Mouse (Mus musculus): ENCODE results near the gene 2810006K23Rik. TPM values are rescaled to one million over a fixed set of nuclear protein-coding genes. Genes with fewer than 3 reads are reported as not detected.
A peak's percentile ranks its signal among the peaks of the same experiment; 100 is the strongest.

2810006K23Rik gene
- 7.2 and 8.0 TPM in 2 replicates for polyA plus RNA-seq (2012; rRNA removed)

DNA sequence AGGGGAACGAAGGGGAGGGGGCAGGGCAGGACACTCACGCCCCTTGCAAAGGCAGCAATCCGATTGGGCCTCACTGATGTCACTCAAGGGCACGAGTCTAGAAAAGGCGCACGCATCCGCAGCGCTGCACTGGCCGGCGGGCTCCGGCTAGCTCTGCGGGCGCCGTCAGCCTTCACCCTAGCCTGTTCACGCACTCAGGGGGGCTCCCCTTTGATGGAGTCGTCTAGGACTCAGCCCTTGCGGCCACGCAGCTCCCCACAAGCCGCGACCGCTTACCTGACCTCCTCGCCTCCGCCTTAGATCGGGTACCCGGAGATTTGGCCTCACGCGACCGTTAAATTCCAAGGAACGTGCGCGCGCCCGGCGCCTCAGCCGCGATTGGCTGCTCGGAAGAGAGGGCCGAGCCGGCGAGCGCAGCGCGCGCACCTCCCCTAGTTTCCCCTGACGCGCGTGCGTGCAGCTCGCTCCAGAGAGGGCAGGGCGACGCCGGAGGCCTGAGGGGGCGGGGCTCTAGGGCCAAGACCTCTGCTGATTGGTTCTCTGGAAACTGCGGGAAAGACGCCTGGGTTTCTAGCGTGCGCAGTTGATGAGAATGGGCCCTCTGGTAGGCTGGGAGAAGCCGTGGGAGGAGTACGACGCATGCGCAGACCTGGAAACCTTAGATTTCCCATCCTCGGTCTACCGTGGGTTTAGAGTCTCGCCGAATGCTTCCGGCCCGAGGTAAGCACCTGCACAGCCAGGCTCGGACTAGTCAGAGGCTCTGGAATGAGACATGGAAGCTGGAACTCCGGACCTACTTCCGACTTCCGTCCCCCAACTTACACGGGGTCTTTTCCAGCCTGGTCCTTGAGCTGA is at the start of gene 2810006K23Rik, which contains the start of gene Mphosph9:
Gene 2810006K23Rik, plus strand, starts transcription at position 580 of the 855 bp plus-strand sequence.
Gene Mphosph9, minus strand, starts transcription at position 463 of the 855 bp plus-strand sequence.
- under 1% methylated on average over 72 of the region's 72 CpGs for WGBS
- peaks cover 9% of the 10 kb centered on the region; the same call in 1 of the 2 replicates for H3K4me1 ChIP-seq (ENCODE audit: control insufficient read depth, insufficient read depth, low read length)
- H3K36me3 ChIP-seq (ENCODE audit: control insufficient read depth, insufficient read depth, low read length) = no peaks in the 10 kb centered on the region
- H3K27me3 ChIP-seq (replicated peaks; ENCODE audit: control insufficient read depth, insufficient read depth, low read length) = no peaks in the 10 kb centered on the region
- DNase-seq = peak; percentile 100
- H3K4me3 ChIP-seq (ENCODE audit: insufficient read depth, low read depth, low read length) = peak within 1 kb of the TSS; percentile 74
- H3K27ac ChIP-seq (ENCODE audit: insufficient read depth, low read depth, low read length) = peak within 1 kb of the TSS; percentile 83
- TF ChIP-seq CTCF (conservative IDR thresholded peaks at IDR 0.05; ENCODE audit: insufficient read depth, insufficient read length, low read depth, low read length) = no peak
- peak; percentile 96 for TF ChIP-seq POLR2A (IDR thresholded peaks at IDR 0.05; ENCODE audit: low read depth, low read length)

DNA sequence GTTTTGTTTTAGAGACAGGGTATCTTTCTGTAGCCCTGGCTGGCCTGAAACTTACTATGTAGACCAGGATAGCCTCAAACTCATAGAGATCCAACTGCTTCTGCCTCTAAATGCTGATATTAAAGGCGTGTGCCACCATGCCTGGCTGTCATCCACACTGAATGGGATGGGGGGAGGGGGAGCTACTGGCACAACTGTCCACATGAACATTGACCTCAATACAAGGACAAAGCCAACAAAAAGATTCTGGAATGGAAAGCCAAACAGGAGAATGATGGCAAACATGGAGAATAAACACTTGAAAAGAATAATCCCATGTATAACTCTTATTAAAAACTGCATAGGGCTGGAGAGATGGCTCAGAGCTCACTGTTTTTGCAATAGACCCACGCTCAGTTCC is 45.0 kb upstream of the 2810006K23Rik start:
- H3K4me3 ChIP-seq (ENCODE audit: insufficient read depth, low read depth, low read length) = no peak overlapping the region
- 85% methylated on average over 2 of the region's 2 CpGs for WGBS
- DNase-seq = no peak
- no peak overlapping the region for H3K27ac ChIP-seq (ENCODE audit: insufficient read depth, low read depth, low read length)
- H3K36me3 ChIP-seq (ENCODE audit: control insufficient read depth, insufficient read depth, low read length) = no peaks in the 10 kb centered on the region; the same call in 1 of the 2 replicates
- H3K4me1 ChIP-seq (ENCODE audit: control insufficient read depth, insufficient read depth, low read length) = no peaks in the 10 kb centered on the region
- TF ChIP-seq POLR2A (IDR thresholded peaks at IDR 0.05; ENCODE audit: low read depth, low read length) (no peak), CTCF (conservative IDR thresholded peaks at IDR 0.05; ENCODE audit: insufficient read depth, insufficient read length, low read depth, low read length) (no peak)
- H3K27me3 ChIP-seq (replicated peaks; ENCODE audit: control insufficient read depth, insufficient read depth, low read length) = no peaks in the 10 kb centered on the region

- Histone ChIP-seq H3K27ac (ENCODE audit: insufficient read depth, low read depth, low read length) (no peak overlapping the region), H3K4me1 (ENCODE audit: control insufficient read depth, insufficient read depth, low read length) (no peaks in the 10 kb centered on the region), H3K36me3 (ENCODE audit: control insufficient read depth, insufficient read depth, low read length) (no peaks in the 10 kb centered on the region; the same call in 1 of the 2 replicates), H3K27me3 (replicated peaks; ENCODE audit: control insufficient read depth, insufficient read depth, low read length) (no peaks in the 10 kb centered on the region), H3K4me3 (ENCODE audit: insufficient read depth, low read depth, low read length) (no peak overlapping the region)
- 71% methylated on average over 3 of the region's 3 CpGs for WGBS
- TF ChIP-seq POLR2A (IDR thresholded peaks at IDR 0.05; ENCODE audit: low read depth, low read length) (no peak), CTCF (conservative IDR thresholded peaks at IDR 0.05; ENCODE audit: insufficient read depth, insufficient read length, low read depth, low read length) (peak; percentile 56)
- DNase-seq = peak; percentile 26
Measured at GRCm38 (mm10) chr5:124284330-124284729, 43.6 kb upstream of the 2810006K23Rik start.

GRCm38 (mm10) chr5:124287616-124288247 is 40.2 kb upstream of the 2810006K23Rik start:
- Histone ChIP-seq H3K27ac (ENCODE audit: insufficient read depth, low read depth, low read length) (no peak overlapping the region), H3K36me3 (ENCODE audit: control insufficient read depth, insufficient read depth, low read length) (no peaks in the 10 kb centered on the region; the same call in 1 of the 2 replicates), H3K27me3 (replicated peaks; ENCODE audit: control insufficient read depth, insufficient read depth, low read length) (no peaks in the 10 kb centered on the region), H3K4me1 (ENCODE audit: control insufficient read depth, insufficient read depth, low read length) (no peaks in the 10 kb centered on the region), H3K4me3 (ENCODE audit: insufficient read depth, low read depth, low read length) (no peak overlapping the region)
- 97% methylated on average over 6 of the region's 6 CpGs for WGBS
- DNase-seq = no peak
- TF ChIP-seq CTCF (conservative IDR thresholded peaks at IDR 0.05; ENCODE audit: insufficient read depth, insufficient read length, low read depth, low read length) (0 out of 2 replicates have a peak, but pooled peaks have one; percentile 5), POLR2A (IDR thresholded peaks at IDR 0.05; ENCODE audit: low read depth, low read length) (no peak)

GRCm38 (mm10) chr5:124290216-124290615 is 37.7 kb upstream of the 2810006K23Rik start:
- Histone ChIP-seq H3K4me3 (ENCODE audit: insufficient read depth, low read depth, low read length) (no peak overlapping the region), H3K36me3 (ENCODE audit: control insufficient read depth, insufficient read depth, low read length) (no peaks in the 10 kb centered on the region; the same call in 1 of the 2 replicates), H3K27ac (ENCODE audit: insufficient read depth, low read depth, low read length) (no peak overlapping the region), H3K27me3 (replicated peaks; ENCODE audit: control insufficient read depth, insufficient read depth, low read length) (no peaks in the 10 kb centered on the region), H3K4me1 (ENCODE audit: control insufficient read depth, insufficient read depth, low read length) (no peaks in the 10 kb centered on the region)
- TF ChIP-seq CTCF (conservative IDR thresholded peaks at IDR 0.05; ENCODE audit: insufficient read depth, insufficient read length, low read depth, low read length) = no peak
- TF ChIP-seq POLR2A (IDR thresholded peaks at IDR 0.05; ENCODE audit: low read depth, low read length) = no peak
- DNase-seq = no peak
- WGBS = 94% methylated on average over 4 of the region's 4 CpGs

DNA sequence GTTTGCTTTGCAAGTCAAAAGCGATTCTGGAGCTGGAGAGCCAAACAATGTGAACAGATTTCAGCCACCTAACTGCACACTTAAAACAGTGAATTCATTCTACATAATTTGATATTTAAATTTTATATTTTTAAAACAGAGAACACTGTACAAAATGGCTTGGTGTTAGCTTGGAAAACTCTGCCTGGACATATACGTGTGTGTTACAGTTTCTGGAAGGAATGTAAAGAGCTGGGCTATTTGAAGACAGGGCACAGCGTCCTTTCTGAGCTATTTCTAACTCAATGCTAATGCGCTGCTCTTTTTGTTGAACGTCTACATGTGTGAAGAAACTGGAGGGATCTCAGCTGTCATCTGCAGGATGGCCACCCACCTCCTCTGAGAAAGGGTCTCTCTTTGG is 33.9 kb upstream of the 2810006K23Rik start:
- TF ChIP-seq POLR2A (IDR thresholded peaks at IDR 0.05; ENCODE audit: low read depth, low read length) (no peak), CTCF (conservative IDR thresholded peaks at IDR 0.05; ENCODE audit: insufficient read depth, insufficient read length, low read depth, low read length) (no peak)
- H3K27ac ChIP-seq (ENCODE audit: insufficient read depth, low read depth, low read length) = no peak overlapping the region
- H3K36me3 ChIP-seq (ENCODE audit: control insufficient read depth, insufficient read depth, low read length) = no peaks in the 10 kb centered on the region; the same call in 1 of the 2 replicates
- H3K27me3 ChIP-seq (replicated peaks; ENCODE audit: control insufficient read depth, insufficient read depth, low read length) = no peaks in the 10 kb centered on the region
- no peak overlapping the region for H3K4me3 ChIP-seq (ENCODE audit: insufficient read depth, low read depth, low read length)
- no peaks in the 10 kb centered on the region for H3K4me1 ChIP-seq (ENCODE audit: control insufficient read depth, insufficient read depth, low read length)
- WGBS = 95% methylated on average over 5 of the region's 5 CpGs
- DNase-seq = no peak

DNA sequence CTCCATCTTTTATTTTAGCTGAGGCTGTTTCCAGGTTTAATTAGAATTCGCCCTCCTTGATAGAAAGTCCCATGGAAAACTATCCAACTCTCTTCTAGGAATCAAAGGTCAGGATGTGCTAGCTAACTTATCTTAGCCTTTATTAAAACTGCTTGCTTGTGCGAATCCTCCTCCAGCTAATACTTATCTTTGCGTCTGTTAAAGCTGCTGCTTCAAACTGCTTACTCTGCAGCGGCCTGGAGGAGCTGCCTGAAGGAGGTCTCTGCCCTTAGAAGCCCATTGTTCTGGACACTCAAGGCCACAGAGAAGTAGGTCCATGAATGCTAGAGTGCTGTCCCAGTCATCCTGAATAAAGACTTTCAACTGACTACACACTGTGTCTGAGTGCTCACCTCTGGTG is 31.4 kb upstream of the 2810006K23Rik start:
- WGBS = 73% methylated on average over 4 of the region's 4 CpGs
- H3K4me3 ChIP-seq (ENCODE audit: insufficient read depth, low read depth, low read length) = no peak overlapping the region
- H3K27me3 ChIP-seq (replicated peaks; ENCODE audit: control insufficient read depth, insufficient read depth, low read length) = no peaks in the 10 kb centered on the region; the same call in 1 of the 2 replicates
- no peaks in the 10 kb centered on the region; the same call in 1 of the 2 replicates for H3K36me3 ChIP-seq (ENCODE audit: control insufficient read depth, insufficient read depth, low read length)
- no peaks in the 10 kb centered on the region for H3K4me1 ChIP-seq (ENCODE audit: control insufficient read depth, insufficient read depth, low read length)
- TF ChIP-seq CTCF (conservative IDR thresholded peaks at IDR 0.05; ENCODE audit: insufficient read depth, insufficient read length, low read depth, low read length) (no peak), POLR2A (IDR thresholded peaks at IDR 0.05; ENCODE audit: low read depth, low read length) (no peak)
- DNase-seq = no peak
- H3K27ac ChIP-seq (ENCODE audit: insufficient read depth, low read depth, low read length) = no peak overlapping the region
